Mouse (Mus musculus): Measurements from ENCODE around the gene Cntnap5a. TPM values are rescaled to one million over a fixed set of nuclear protein-coding genes. Genes with fewer than 3 reads are reported as not detected.

Gene Cntnap5a
- 1 to 10 TPM; 5.3 to 6.2 TPM for total RNA-seq (2021)
- long read RNA-seq, experiment 1: 0 reads
- long read RNA-seq, experiment 2, partial matches to known transcripts: 1 of 5 reads
- long read RNA-seq, experiment 2, other reads (novel, unspliced or antisense): 4 of 5 reads

GRCm38 (mm10) chr1:115684518-115685368 lies at the start of gene Cntnap5a:
Cntnap5a (plus strand) TSS chr1:115684756.
- peak; percentile 25 to 47 for DNase-seq (ENCODE audit: low spot score in 2 of 2)

DNA sequence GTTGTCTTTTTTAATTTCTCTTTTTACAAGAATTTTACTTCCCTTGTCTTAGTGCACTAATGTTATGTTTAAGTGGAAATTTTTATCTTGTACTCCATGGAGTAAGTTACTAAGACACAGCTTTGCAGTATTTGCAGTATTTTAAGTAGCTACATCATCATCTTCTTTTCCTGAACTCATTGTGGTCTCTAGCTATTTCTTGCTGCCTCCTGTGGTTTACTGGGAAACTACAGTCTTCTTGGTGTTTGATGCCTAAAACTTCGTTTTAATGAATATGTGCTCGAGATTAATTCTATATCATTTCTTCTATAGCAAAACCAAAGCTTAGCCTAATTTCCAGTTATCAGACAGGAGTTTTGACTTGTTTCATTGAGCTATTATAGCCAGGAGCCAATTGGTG lies 37.6 kb upstream of the Cntnap5a start:
- DNase-seq (ENCODE audit: low spot score in 2 of 2): no peak

GRCm38 (mm10) chr1:115658343-115659064 lies 26.1 kb upstream of the Cntnap5a start:
- no peak for DNase-seq (ENCODE audit: low spot score in 2 of 2)

DNA sequence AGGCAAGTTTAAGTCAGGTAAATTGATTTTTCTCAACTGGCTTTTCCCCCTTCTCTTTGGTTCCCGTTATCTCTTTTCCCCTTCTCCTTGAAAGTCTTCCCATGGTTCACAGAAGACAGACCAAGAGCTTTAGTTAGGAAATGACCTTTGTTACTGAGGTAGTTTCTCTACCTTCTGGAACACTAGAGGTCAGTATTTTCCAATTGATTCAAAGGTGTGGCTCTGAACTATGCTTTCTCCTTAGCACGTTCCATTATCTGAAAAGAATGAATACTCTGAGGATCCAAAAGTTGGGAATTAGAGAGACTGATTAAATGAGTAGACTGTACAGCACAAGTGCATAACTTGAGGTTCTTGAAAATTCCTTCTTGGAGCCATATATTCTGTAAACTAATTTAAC lies 1.9 kb downstream of the Cntnap5a start:
- no peak for DNase-seq (ENCODE audit: low spot score in 2 of 2)

DNA sequence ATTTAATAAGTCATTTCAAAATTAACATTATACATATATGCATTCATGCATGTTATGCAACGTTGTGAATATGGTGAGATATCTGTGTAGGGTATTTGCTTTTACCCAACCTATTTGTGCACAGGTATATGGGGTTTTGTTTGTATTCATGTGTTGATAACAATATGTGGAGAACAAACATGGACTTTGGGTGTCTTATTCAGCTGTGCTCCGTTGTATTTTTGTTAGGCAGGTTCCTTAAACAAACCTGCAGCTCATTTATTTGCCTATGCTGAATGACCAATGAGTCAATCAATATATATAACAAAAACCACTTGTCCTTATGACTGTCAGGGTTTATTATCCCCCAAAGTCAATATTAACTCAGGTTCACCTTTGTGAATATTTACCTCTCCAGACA lies 15.2 kb downstream of the Cntnap5a start:
- DNase-seq (ENCODE audit: low spot score in 2 of 2): no peak

DNA sequence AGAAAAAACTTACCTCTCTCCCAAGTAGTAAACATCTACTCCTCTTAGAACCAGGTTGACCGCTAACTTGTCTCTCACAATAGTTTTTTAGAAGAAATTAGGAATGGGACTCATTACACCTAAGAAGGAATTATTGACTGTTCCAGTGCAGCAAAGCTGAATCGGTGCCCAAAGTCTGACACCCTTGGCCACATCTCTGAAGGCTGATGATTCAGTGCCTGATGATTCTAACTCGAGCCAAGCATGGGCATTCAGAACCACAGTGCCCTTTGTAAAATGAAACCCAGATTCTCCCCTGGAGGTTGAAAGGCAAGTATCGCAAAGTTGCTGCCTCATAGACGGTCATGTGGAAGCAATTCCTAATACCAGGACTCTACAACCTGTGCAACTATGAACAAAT lies 58.0 kb downstream of the Cntnap5a start:
- DNase-seq (ENCODE audit: low spot score in 2 of 2): peak in 1 of 2 experiments; percentile 4

GRCm38 (mm10) chr1:115745569-115745968 lies 61.0 kb downstream of the Cntnap5a start:
- no peak for DNase-seq (ENCODE audit: low spot score in 2 of 2)

DNA sequence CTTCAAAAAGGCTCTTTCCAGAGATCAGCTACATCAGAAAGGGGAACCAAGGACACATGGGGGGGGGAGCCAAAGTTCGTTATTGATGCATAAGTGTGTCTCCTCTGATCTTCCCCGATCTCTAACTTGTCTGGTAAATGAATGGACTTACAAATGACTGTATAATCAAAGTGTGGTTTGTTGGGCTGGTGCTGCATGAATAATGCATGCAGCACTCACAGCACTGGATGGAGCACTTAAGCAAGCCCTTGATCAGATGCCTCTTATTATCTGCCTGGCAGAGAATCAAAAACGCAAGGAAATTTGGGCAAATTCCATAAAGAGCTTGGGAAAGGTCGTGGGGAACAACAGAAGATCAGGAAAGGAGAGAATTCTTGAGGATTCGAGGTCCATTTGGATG lies 100.2 kb downstream of the Cntnap5a start:
- DNase-seq (ENCODE audit: low spot score in 2 of 2): no peak

DNA sequence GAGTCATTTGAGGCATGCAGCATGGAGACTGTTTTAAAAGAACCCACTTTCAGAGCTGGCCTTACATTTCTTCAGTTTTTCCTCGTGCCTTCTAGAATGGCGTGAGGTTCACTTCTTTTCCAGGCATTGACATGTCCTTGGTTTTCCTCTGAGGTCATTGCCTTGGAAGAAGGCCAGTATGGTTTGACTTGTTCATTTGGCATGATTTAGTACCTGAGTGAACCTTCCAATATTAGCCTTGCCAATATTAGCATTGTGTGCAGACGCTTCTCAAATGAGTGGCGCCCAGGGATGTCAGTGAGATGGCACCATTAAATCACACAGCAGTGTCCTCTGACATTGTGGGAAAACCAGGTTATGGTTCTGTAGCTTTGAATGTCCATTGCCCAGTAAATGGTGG lies 158.0 kb downstream of the Cntnap5a start:
- DNase-seq (ENCODE audit: low spot score in 2 of 2): no peak

- DNase-seq (ENCODE audit: low spot score in 2 of 2): no peak
Measured at GRCm38 (mm10) chr1:115847605-115848004, 163.0 kb downstream of the Cntnap5a start.

DNA sequence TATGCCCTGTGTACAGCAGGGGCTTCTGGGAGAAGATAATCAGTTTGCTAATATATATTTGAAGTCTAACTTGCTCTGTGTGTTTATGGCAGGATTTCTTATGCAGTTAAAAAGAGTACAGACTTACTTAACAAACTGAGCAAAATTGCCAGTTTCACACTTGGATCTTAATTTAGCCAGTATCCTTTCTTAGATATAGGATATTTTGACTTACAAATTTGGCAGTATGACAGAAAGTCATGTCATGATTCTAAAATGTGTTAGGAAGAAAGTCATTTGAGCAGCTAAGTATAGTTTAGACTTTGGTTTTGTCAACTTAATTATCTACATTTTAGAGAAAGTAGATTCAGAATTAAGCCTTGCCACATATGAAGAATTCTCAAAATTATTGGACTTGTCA lies 167.7 kb downstream of the Cntnap5a start:
- no peak for DNase-seq (ENCODE audit: low spot score in 2 of 2)

GRCm38 (mm10) chr1:115918396-115918795 lies 233.8 kb downstream of the Cntnap5a start:
- DNase-seq (ENCODE audit: low spot score in 2 of 2): no peak

GRCm38 (mm10) chr1:115925953-115926665 lies 241.6 kb downstream of the Cntnap5a start:
- DNase-seq (ENCODE audit: low spot score in 2 of 2): no peak

- DNase-seq (ENCODE audit: low spot score in 2 of 2): no peak
Measured at GRCm38 (mm10) chr1:115932045-115932444, 247.5 kb downstream of the Cntnap5a start.

- no peak for DNase-seq (ENCODE audit: low spot score in 2 of 2)
Measured at GRCm38 (mm10) chr1:115945892-115946291, 261.3 kb downstream of the Cntnap5a start.

GRCm38 (mm10) chr1:115956528-115956927 lies 272.0 kb downstream of the Cntnap5a start:
- no peak for DNase-seq (ENCODE audit: low spot score in 2 of 2)

DNA sequence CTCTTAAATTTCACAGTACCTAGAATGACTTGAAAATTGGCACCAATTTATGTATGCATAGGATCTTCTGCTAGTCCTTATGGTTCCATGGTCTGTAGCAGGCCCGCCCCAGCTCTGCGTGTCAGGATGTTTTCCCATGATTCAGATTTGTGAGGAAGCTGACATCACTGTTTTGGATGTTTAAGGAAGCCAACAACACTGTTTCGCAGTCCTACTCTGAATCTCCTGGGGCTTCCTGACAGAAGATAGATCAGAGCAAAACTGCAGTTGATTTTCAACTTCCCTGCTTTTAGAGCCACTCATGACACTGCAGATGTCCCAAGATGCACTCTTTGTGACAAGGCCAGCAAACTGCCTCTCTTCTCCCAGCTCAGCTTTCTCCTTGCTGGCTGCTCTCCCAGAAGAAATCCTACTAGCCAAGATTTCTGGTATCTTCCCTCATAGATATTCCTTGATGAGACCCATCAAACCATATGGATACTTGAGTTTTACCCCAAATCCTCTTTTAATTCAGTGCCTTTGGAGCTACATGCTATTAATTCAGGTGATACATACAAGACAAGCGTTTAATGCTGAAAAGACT lies 280.5 kb downstream of the Cntnap5a start:
- no peak for DNase-seq (ENCODE audit: low spot score in 2 of 2)

DNA sequence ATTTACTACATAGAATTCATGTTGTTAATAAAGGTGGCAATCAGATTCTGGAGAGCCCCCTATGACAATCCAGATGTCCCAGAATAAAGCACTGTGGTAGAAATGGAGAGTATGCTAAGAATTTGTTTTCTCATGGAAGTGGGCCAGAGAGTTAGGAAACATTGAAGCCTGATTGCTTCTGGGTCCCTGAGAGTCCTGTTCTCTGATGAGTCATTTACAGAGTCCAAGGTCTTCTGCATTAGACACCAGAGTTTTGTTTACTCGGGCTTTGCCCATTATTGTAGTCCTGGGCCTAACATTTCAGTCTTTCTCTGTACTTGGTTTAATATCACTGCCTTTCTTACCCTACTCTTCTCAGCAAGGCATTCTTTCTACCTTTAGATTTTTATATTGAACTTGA lies 305.6 kb downstream of the Cntnap5a start:
- DNase-seq (ENCODE audit: low spot score in 2 of 2): no peak

DNA sequence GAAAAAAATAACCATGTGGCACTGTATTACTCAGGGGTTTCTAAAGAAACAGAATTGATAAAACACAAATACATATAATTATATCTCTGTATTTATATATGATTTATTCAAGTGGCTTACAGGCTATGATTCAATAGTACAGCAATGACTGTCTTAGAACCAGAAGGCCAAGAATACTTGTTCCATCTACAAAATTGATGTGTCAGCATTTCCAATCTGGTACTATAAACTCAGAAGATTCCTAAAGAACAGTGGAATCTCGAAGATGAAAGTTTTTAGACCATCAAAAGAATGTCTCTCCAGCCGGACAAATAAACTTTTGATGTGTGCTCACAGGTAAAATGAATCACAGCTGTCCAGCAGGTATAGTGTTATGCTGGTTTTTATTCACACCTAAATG lies 331.2 kb downstream of the Cntnap5a start:
- no peak for DNase-seq (ENCODE audit: low spot score in 2 of 2)

DNA sequence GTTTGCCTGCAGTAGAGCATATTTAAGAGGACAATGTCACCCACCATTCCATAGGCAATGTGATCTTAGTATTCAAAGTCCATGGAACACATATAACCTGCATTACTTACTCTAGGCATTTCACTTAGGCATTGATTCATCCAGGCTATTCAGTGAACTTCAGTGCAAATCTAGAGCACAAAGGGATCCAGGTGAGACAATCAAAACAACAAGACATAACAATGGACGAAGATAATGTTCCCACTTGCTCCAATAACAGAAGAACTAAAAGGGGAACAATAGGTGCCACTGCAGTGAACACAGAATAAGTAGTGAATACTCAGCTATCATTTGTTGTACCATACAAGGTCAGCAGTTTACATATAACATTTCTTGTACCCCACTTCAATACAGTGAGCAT lies 345.1 kb downstream of the Cntnap5a start:
- DNase-seq (ENCODE audit: low spot score in 2 of 2): no peak

DNA sequence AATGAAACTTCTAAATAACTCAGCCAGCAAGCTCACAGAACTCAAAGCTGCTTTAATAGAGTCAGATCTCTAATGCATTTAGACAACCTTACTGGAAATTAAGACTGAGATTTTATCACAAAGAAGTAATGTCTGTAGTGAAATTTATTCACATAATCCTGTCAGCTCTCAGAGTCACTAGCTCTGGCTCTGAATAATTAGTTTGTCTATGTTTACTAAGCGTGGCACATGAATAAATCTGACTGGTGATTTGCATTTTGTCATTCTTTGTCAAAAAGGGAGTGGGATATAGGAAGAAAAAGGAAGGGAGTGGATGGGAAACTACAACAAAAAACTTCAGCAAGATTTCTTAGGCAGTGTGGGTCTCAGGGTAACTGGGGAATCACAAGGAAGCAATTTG lies 351.3 kb downstream of the Cntnap5a start:
- DNase-seq (ENCODE audit: low spot score in 2 of 2): no peak

Data from adrenal gland, adult 18-20 months (tissue).